Mouse (Mus musculus) layer of hippocampus, adult 18-20 months (tissue): ENCODE measurements around the gene Creb3l4. TPM values are rescaled to one million over a fixed set of nuclear protein-coding genes. Genes with fewer than 3 reads are reported as not detected.

Experiments used
- DNase-seq, 2 experiments: peaks; one replicate each; pipeline ENCODE4 v3.0.0; 2022; ENCODE audit warnings: low spot score in 2 of 2
- microRNA-seq, 2 experiments: library from miRNA; unstranded; fragments of <30 nt; microRNA quantifications; one replicate each; pipeline ENCODE4 v1.2.0; 2021
- total RNA-seq, 2 experiments: library from RNA; stranded (reverse); gene quantifications; 2 replicates each; pipeline ENCODE4 v1.2.3; 2021

Gene Creb3l4
- total RNA-seq, 2 experiments from 2014 or later: 0.41 TPM; not detected in 1

DNA sequence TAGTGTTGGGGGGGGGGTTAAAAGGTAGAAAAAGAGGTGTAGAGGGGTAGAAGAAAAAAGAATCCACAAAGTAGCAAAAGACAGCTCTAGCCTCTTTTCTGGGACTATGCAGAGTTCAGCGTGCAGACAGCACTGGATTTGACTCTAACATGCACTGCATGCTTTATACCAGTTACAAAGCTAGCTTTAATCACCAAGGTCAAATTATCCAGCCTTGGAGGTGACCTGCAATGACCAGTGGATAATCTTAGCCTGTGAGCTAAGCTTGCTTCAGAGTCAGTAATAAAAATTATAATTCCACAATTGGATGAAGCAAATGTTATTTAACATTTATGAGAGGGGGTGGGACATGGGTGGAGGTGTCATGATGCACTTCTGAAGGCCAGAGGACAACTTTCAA, 47.7 kb downstream of the Creb3l4 start:
- no peak for DNase-seq

DNA sequence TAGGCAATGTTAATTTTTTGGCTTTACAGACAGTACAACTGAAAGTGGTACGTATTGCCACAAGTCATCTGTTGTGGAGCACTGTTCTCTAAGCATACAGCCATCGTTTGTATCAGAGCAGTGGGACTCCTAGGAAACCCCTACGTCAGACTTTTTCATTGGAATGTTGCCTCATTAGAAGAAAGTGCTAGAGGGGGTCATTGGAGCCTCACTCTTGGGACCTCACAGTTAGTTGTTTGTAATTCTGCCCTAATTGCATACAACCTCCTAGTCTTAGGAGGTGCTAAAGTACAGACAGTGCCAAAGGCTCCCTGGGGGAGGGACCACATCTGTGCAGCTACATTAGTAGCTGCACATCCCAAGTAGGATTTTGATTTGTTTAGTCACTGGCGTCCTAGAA, 48.6 kb downstream of the Creb3l4 start:
- no peak for DNase-seq

DNA sequence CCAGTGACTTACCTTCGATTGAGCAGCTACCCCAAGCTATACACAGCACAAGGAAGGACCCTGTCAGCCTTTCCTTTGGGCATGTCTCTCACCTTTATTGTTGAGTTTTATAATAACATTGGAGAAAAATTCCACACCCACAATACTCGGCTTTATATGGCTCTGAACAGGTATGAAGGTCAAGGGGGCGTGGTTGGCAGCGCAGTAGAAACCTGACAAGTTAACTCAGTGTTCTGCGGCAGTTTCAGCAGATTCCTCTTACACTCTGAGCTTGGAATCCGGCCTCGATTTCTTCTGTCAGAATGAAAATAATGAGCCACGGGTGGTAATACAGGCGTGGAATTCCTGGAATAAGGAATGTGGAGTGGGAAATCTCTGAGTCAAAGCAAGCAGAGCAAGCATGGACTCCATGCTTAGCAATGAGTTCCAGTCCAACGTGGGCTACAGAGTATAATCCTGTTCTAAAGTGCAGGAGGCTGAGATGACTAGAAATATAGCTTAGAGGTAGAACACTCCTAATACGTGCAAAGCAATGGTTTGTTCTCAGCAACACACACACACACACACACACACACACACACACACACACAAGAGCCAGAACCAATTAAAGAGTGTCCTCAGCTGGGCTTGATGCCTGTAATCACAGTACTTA, 52.3 kb downstream of the Creb3l4 start:
- no peak for DNase-seq

Small RNAs within 50 kb of the gene (microRNA-seq; reads per million reads assigned to microRNA genes)
- 0.39 to 0.99 reads per million in 2 experiments for gene Mir7012

Other genes starting within 250 kb of the Creb3l4 start
- 10 to 100 TPM; 91.7 to 93.8 TPM for gene Hax1, start 244.7 kb downstream of the Creb3l4 start, total RNA-seq
- 10 to 100 TPM; 92.5 to 95.2 TPM for gene 4933434E20Rik, start 191.9 kb downstream of the Creb3l4 start, total RNA-seq
- gene Ubap2l, start 190.9 kb downstream of the Creb3l4 start, total RNA-seq: 100 to 1,000 TPM; 166 to 176 TPM
- 100 to 1,000 TPM; 170 to 172 TPM for gene Tpm3, start 170.9 kb downstream of the Creb3l4 start, total RNA-seq
- gene Nup210l, start 139.4 kb downstream of the Creb3l4 start, total RNA-seq: under 1 TPM; 0.28 to 0.32 TPM
- 1,000 to 10,000 TPM in 1 of 2 experiments, 100 to 1,000 TPM in 1; 993 to 1,005 TPM for gene Rps27, start 29.9 kb downstream of the Creb3l4 start, total RNA-seq
- 10 to 100 TPM in 1 of 2 experiments, 1 to 10 TPM in 1; 9.4 to 10.4 TPM for gene Rab13, start 29.8 kb downstream of the Creb3l4 start, total RNA-seq
- gene Jtb, start 11.9 kb downstream of the Creb3l4 start, total RNA-seq: 10 to 100 TPM; 44.1 to 46.2 TPM
- gene Slc39a1, start 4.7 kb upstream of the Creb3l4 start, total RNA-seq: 10 to 100 TPM; 39.0 to 45.3 TPM
- 10 to 100 TPM; 36.4 to 45.7 TPM for gene Crtc2, start 10.7 kb upstream of the Creb3l4 start, total RNA-seq
- gene Dennd4b, start 21.7 kb upstream of the Creb3l4 start, total RNA-seq: 10 to 100 TPM; 30.1 to 31.9 TPM
- gene Gatad2b, start 49.7 kb upstream of the Creb3l4 start, total RNA-seq: 100 to 1,000 TPM; 104 to 106 TPM
- gene Slc27a3, start 146.4 kb upstream of the Creb3l4 start, total RNA-seq: 10 to 100 TPM; 12.3 to 12.7 TPM
- gene Ints3, start 190.1 kb upstream of the Creb3l4 start, total RNA-seq: 10 to 100 TPM; 65.1 to 68.4 TPM
- gene Npr1, start 222.4 kb upstream of the Creb3l4 start, total RNA-seq: 1 to 10 TPM; 5.7 to 5.9 TPM
- 10 to 100 TPM; 83.1 to 84.0 TPM for gene Ilf2, start 232.6 kb upstream of the Creb3l4 start, total RNA-seq
- gene Snapin, start 247.5 kb upstream of the Creb3l4 start, total RNA-seq: 10 to 100 TPM; 58.7 to 59.6 TPM